In the genomic region with DNA sequence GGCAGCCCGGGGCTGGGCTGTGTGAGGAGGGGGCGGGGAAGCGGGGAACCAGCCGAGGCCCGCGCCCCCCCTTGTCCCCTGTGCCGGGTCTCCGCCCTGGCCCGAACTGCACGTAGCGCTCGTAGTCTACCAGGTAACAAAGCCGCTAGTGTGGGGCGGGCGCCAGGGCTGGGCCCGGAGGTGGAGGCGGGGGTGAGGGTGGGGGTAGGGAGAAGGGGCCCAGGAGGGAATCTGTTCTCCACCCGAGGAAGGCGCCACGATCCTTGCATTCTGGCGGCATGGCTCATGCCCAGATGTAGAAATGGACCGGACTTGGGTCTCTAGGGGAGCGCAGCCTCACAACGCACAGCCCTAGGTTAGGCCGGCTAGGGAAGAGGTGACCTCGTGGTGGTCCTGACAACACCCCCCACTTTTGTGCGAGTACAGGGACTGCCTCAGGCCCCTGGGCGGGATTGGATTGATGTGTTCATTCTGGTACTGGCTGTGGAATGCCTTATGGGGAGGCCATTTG, we compare ENCODE assay signal across 11 mouse cellular contexts. TPM values are rescaled to one million over a fixed set of nuclear protein-coding genes. Genes with fewer than 3 reads are reported as not detected.
A peak's percentile ranks its signal among the peaks of the same experiment; 100 is the strongest.
DNase-seq lines count a peak whose midpoint lies in the region; ATAC-seq and TF ChIP-seq lines count a peak whose summit lies in the region.
"Had no signal": no experiment of that assay in that cellular context is flagged by ENCODE, and none has a peak within 500 bp of the region (broad histone marks: within the 10 kb centered on the region; RNA-seq: fewer than 3 reads in every experiment).

No protein-coding gene starts in this region.

- H3K9ac ChIP-seq in heart, embryonic 14.5 days (ENCODE audit: low read length), result peak overlapping the region; percentile 59; the same call in 1 of the 2 replicates
- H3K9ac ChIP-seq in heart, adult 2 months (ENCODE audit: low read depth, low read length), result no peak overlapping the region
- peak overlapping the region; percentile 44; the same call in 1 of the 2 replicates for H3K9ac ChIP-seq in hindbrain, embryonic 12.5 days
- H3K9ac ChIP-seq in midbrain, embryonic 13.5 days (replicated peaks), result 0 out of 2 replicates have a peak overlapping the region, but pooled peaks have one; percentile 24

- H3K4me2 ChIP-seq in heart, embryonic 14.5 days (ENCODE audit: low read length), result peak overlapping the region; percentile 44
- peak overlapping the region; percentile 49 for H3K4me2 ChIP-seq in hindbrain, embryonic 12.5 days (replicated peaks)
- H3K4me2 ChIP-seq in midbrain, embryonic 13.5 days (replicated peaks), result peak overlapping the region; percentile 44

- no peak for TF ChIP-seq CTCF in heart, adult 2 months (IDR thresholded peaks at IDR 0.05)
- no peak for TF ChIP-seq CTCF in brain, embryonic 14.5 days (IDR thresholded peaks at IDR 0.05; ENCODE audit: borderline replicate concordance, extremely low read depth, insufficient read depth, insufficient read length)

- 21% methylated on average over 27 of the region's 28 CpGs for WGBS in heart, embryonic 14.5 days
- 48% methylated on average over 28 of the region's 28 CpGs for WGBS in heart, adult 2 months
- 4% methylated on average over 26 of the region's 28 CpGs for WGBS in hindbrain, embryonic 12.5 days
- 5% methylated on average over 27 of the region's 28 CpGs for WGBS in midbrain, embryonic 13.5 days

- H3K4me3 ChIP-seq in heart, embryonic 14.5 days (ENCODE audit: control insufficient read depth in 1 of 2, insufficient read depth in 1 of 2, low read depth in 1 of 2, low read length in 2 of 2), result no peak overlapping the region
- H3K4me3 ChIP-seq in heart, adult 2 months, result no peak overlapping the region
- H3K4me3 ChIP-seq in hindbrain, embryonic 12.5 days, result peak overlapping the region; percentile 20
- peak overlapping the region; percentile 20 for H3K4me3 ChIP-seq in midbrain, embryonic 13.5 days (replicated peaks)

- no peaks in the 10 kb centered on the region for H3K27me3 ChIP-seq in heart, embryonic 14.5 days (ENCODE audit: control insufficient read depth, insufficient read depth, low read length)
- H3K27me3 ChIP-seq in heart, adult 2 months (ENCODE audit: control insufficient read depth, insufficient read depth, low read length), result no peaks in the 10 kb centered on the region
- H3K27me3 ChIP-seq in hindbrain, embryonic 12.5 days, result peaks cover 23% of the 10 kb centered on the region
- peaks cover 34% of the 10 kb centered on the region for H3K27me3 ChIP-seq in midbrain, embryonic 13.5 days

- ATAC-seq in heart, embryonic 14.5 days (ENCODE audit: insufficient number of reproducible peaks, insufficient read depth, low FRiP score, low read depth), result peak; percentile 49
- peak; percentile 46 for ATAC-seq in hindbrain, embryonic 12.5 days (ENCODE audit: low FRiP score)
- peak; percentile 59 for ATAC-seq in midbrain, embryonic 13.5 days

- no peak for TF ChIP-seq POLR2A in heart, adult 2 months (IDR thresholded peaks at IDR 0.05; ENCODE audit: insufficient read depth, low read depth, low read length)
- no peak for TF ChIP-seq POLR2A in brain, embryonic 14.5 days (IDR thresholded peaks at IDR 0.05; ENCODE audit: borderline replicate concordance, extremely low read depth, insufficient read depth, insufficient read length, poor library complexity, severe bottlenecking)

- peaks cover 35 to 48% of the 10 kb centered on the region in 2 experiments for H3K4me1 ChIP-seq in heart, embryonic 14.5 days (ENCODE audit: control insufficient read depth in 2 of 2, insufficient read depth in 2 of 2, low read length in 2 of 2)
- H3K4me1 ChIP-seq in heart, adult 2 months (ENCODE audit: control insufficient read depth, insufficient read depth, low read length), result peaks cover 3% of the 10 kb centered on the region
- H3K4me1 ChIP-seq in hindbrain, embryonic 12.5 days, result peaks cover 34% of the 10 kb centered on the region
- peaks cover 41% of the 10 kb centered on the region for H3K4me1 ChIP-seq in midbrain, embryonic 13.5 days (replicated peaks)

- H3K27ac ChIP-seq in heart, embryonic 14.5 days (replicated peaks in 1 of 2; ENCODE audit: control insufficient read depth in 1 of 2, insufficient read depth in 1 of 2, low read depth in 2 of 2, low read length in 2 of 2), result peak overlapping the region; percentile 9 to 53; a peak in 1 of 4 replicates
- no peak overlapping the region for H3K27ac ChIP-seq in heart, adult 2 months
- peak overlapping the region; percentile 49 for H3K27ac ChIP-seq in hindbrain, embryonic 12.5 days
- H3K27ac ChIP-seq in midbrain, embryonic 13.5 days, result no peak overlapping the region

- no peak for DNase-seq in heart, adult 2 months
- peak; percentile 50 for DNase-seq in brain, embryonic 14.5 days (ENCODE audit: low read depth)
- DNase-seq in c-Kit-positive CD71-positive TER-119-positive erythroid progenitor cells, embryonic 14.5 days (ENCODE audit: low spot score), result no peak
- DNase-seq in spleen, postnatal 14 days (ENCODE audit: low spot score in 2 of 2), result no peak
- DNase-seq in cerebellum, postnatal 25 days, result no peak
- DNase-seq: adrenal gland, postnatal 14 days; B cell, adult 2 months; right cerebral cortex, postnatal 14 days had no signal

- intact Hi-C loops in heart, adult 2 months (cut with DNase I), result no loop called here

- no peaks in the 10 kb centered on the region for H3K36me3 ChIP-seq in heart, embryonic 14.5 days (ENCODE audit: control insufficient read depth, insufficient read depth, low read length)
- no peaks in the 10 kb centered on the region for H3K36me3 ChIP-seq in heart, adult 2 months (ENCODE audit: control insufficient read depth, insufficient read depth, low read length)
- no peaks in the 10 kb centered on the region for H3K36me3 ChIP-seq in hindbrain, embryonic 12.5 days
- no peaks in the 10 kb centered on the region for H3K36me3 ChIP-seq in midbrain, embryonic 13.5 days

- TF ChIP-seq EP300 in heart, adult 2 months (IDR thresholded peaks at IDR 0.05; ENCODE audit: insufficient read depth, low read depth, low read length), result no peak

- H3K79me2 ChIP-seq in heart, adult 2 months (replicated peaks; ENCODE audit: control insufficient read depth, insufficient read depth, low read length), result no peaks in the 10 kb centered on the region

- no peaks in the 10 kb centered on the region for H3K9me3 ChIP-seq in heart, embryonic 14.5 days (ENCODE audit: control insufficient read depth, low read length)
- no peaks in the 10 kb centered on the region for H3K9me3 ChIP-seq in hindbrain, embryonic 12.5 days (replicated peaks)
- no peaks in the 10 kb centered on the region for H3K9me3 ChIP-seq in midbrain, embryonic 13.5 days

RNA-seq across cellular contexts. Expression of a gene that starts 35.5 kb away (rescaled TPM):
- 159 and 166 TPM in 2 replicates for polyA plus RNA-seq in heart, embryonic 14.5 days (2014; fragmentation: Nextera tagmentation; extraction: Ambion mirVana)
- 10 to 100 TPM in 1 of 2 experiments, 1 to 10 TPM in 1; 8.9 to 18.9 TPM for total RNA-seq in heart, adult 2 months (2021)
- 16.6 and 18.1 TPM in 2 replicates for polyA plus RNA-seq in heart, adult 2 months (2012; rRNA removed)
- 94.7 and 96.9 TPM in 2 replicates for polyA plus RNA-seq in brain, embryonic 14.5 days (2012; rRNA removed)
- polyA plus RNA-seq in hindbrain, embryonic 12.5 days (2016; fragmentation: Nextera tagmentation; extraction: Ambion mirVana), result 103 and 112 TPM in 2 replicates
- polyA plus RNA-seq in midbrain, embryonic 13.5 days (2015; fragmentation: Nextera tagmentation; extraction: Ambion mirVana), result 88.6 and 104 TPM in 2 replicates

Comparison
In these comparisons a context has a peak if more than half of its experiments do, and no peak if none do; other contexts are left out.
1. H3K27ac ChIP-seq: peak in heart, embryonic 14.5 days (2 of 2) and hindbrain, embryonic 12.5 days (single experiment); none in heart, adult 2 months (single experiment) and midbrain, embryonic 13.5 days (single experiment).
2. H3K4me3 ChIP-seq: peak in hindbrain, embryonic 12.5 days (single experiment) and midbrain, embryonic 13.5 days (single experiment); none in heart, embryonic 14.5 days (0 of 2) and heart, adult 2 months (single experiment).
3. Peak in every context shown above with its lines, with median percentiles within 50 percentile points of each other: ATAC-seq and H3K4me2 ChIP-seq.